Mouse (Mus musculus) frontal cortex, postnatal 10 days (tissue): ENCODE results near the gene Ptprn2.

Source experiments
- DNase-seq, 2 experiments: peaks; one replicate each; pipeline ENCODE4 v3.0.0; 2022; ENCODE audit warnings: low spot score in 2 of 2, mixed read lengths in 1 of 2

Gene Ptprn2

GRCm38 (mm10) chr12:117318229-117318628 is 832.7 kb downstream of the Ptprn2 start:
- no peak for DNase-seq

- no peak for DNase-seq
These were observed 837.5 kb downstream of the Ptprn2 start for GRCm38 (mm10) chr12:117323017-117323416.
